Mouse (Mus musculus) macrophage (primary cell): ENCODE measurements around the gene Prss30. TPM values are rescaled to one million over a fixed set of nuclear protein-coding genes. Genes with fewer than 3 reads are reported as not detected.
A peak's percentile ranks its signal among the peaks of the same experiment; 100 is the strongest.

Experiments
- H3K27ac ChIP-seq: fragments of 350-480 bp; formaldehyde crosslinking; 2 replicates; pipeline ENCODE4 v1.9.0; 2021
- H3K36me3 ChIP-seq: fragments of 350-480 bp; formaldehyde crosslinking; 2 replicates; pipeline ENCODE4 v1.9.0; 2021; ENCODE audit errors: inconsistent target
- H3K4me3 ChIP-seq: fragments of 350-480 bp; formaldehyde crosslinking; 2 replicates; pipeline ENCODE4 v1.9.0; 2021; ENCODE audit errors: inconsistent target
- H3K79me2 ChIP-seq: fragments of 350-480 bp; formaldehyde crosslinking; 2 replicates; pipeline ENCODE4 v1.9.0; 2021; ENCODE audit errors: inconsistent target
- WGBS: methylation state at CpG from one replicate; pipeline ENCODE4 v1.1.7; 2026; ENCODE audit warnings: inconsistent platforms; ENCODE audit not compliant: missing documents; 5-methylcytosine and 5-hydroxymethylcytosine counted together
- polyA plus RNA-seq: library from polyadenylated mRNA; stranded (reverse); fragments of 250-400 nt; gene quantifications from 3 replicates; pipeline ENCODE4 v1.2.4, GENCODE M21; 2018; ENCODE audit warnings: inconsistent platforms
- total RNA-seq, 78 experiments: library from RNA; depleted of rRNA; stranded (reverse); fragments of 250-400 nt; gene quantifications; 1 replicate in 9 of 78; 2 replicates in 24 of 78; 3 replicates in 43 of 78; 4 replicates in 2 of 78; pipeline ENCODE4 v1.2.4; 2018; ENCODE audit warnings: inconsistent platforms in 56 of 78

Gene Prss30
- total RNA-seq (2018; cell fraction: chromatin; rRNA removed) = not detected
- total RNA-seq (2018; cell fraction: cytosol; rRNA removed) = under 1 TPM in 3 of 26 experiments, not detected in 23; 0.09 to 0.24 (median 0.12) TPM
- under 1 TPM in 1 of 26 experiments, not detected in 25; 0.51 TPM for total RNA-seq (2018; cell fraction: nucleus; rRNA removed)
- 0.19 to 0.33 TPM in 2 of 3 replicates, not detected in the other for polyA plus RNA-seq

DNA sequence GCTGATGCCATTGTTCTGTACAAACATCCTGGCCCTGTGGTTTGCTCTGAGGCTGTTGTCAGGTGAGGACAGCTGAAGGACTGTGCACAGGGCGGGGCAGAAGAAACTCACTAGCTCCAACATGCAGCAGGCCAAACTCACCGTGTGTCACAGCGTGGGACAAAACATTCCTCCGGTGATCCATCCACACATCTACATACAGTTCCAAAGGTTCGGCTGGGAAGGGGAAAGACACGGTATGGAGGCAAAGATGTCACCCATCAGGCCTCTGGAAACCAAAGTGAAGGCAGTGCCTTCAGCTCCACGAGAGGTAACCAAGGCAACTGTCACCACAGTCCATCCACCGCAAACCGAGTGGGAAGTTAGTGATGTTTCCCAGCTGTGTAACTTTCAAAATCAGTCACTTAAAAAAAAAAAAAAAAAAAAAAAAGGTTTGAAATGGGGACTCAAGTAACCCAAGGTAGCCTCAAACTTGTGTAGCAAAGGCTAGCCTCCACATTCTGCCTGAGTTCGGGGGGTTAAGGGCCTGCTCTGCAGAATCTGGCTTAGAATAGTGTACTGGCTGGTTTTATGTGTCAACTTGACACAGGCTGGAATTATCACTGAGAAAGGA is at the start of gene Prss30:
Gene Prss30 (minus strand): TSS at position 270 of the 613 bp plus-strand sequence.
- Histone ChIP-seq H3K27ac (no peak within 1 kb of the TSS), H3K79me2 (no peaks in the 10 kb centered on the region), H3K36me3 (no peaks in the 10 kb centered on the region), H3K4me3 (no peak within 1 kb of the TSS)
- WGBS = 64% methylated on average over 10 of the region's 10 CpGs

DNA sequence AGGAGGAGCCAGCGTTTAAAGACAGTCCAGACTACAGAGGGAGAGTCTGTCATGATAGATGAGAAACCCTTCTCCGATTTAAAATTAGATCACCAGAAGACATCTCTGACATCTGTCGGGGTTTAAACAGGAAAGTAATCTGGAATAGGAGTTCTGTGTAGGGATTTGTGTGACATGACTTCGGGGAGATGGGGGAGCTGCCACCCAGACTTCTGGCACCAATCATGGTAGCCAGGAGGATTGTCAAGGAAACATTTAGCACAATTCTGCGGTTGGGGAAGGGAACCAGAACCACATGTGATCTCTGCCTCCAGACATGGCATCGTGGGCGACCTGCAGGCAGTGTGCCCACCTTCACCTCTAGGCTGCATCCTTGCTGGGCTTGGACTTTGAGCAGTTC is 49.1 kb upstream of the Prss30 start:
- Histone ChIP-seq H3K36me3 (no peaks in the 10 kb centered on the region), H3K79me2 (no peaks in the 10 kb centered on the region)
- WGBS = 78% methylated on average over 7 of the region's 7 CpGs

DNA sequence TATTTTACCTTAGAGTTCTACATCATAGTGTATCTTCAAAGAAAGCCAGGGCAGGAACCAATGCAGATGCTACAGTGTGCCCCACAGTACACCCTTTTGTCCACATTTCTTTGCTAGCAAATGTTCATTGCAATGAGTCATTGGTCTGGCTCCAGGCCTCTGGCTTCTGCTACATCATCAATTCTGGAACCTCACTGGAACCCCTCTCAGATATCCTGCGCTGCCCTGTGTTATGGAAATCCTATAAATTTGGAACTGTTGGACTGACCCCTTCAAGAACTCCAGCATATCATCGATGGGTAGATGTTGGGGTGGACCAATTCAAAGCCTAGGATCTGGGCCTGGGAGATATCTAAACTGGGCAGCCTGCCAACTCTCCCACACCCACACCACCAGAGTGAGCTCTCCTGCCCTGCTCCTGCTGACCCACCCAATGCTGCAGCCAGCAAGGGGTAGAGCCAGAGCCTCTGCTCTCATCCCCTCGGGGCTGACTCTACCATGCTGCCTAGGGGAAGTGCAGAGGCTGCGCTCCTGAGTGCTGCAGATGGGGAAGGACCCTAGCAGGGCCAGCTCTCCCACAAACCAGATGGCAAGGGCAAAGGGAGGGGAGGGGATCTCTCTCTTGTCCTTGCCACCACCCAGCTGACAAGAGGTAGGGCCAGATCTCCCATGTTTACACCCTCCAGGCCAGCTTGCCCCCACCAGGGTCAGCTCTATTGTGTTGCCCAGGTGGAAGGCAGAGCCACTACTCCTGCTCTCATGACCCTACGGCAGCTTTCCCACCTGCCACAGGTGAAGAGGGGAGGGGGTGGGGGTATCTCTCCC is 41.2 kb upstream of the Prss30 start:
- H3K27ac ChIP-seq = no peak overlapping the region
- H3K79me2 ChIP-seq = no peaks in the 10 kb centered on the region
- no peak overlapping the region for H3K4me3 ChIP-seq
- WGBS = 59% methylated on average over 4 of the region's 5 CpGs
- H3K36me3 ChIP-seq = no peaks in the 10 kb centered on the region

More for the DNA sequence above, 49.1 kb upstream of the Prss30 start:
- no peak overlapping the region for H3K4me3 ChIP-seq
- no peak overlapping the region for H3K27ac ChIP-seq

DNA sequence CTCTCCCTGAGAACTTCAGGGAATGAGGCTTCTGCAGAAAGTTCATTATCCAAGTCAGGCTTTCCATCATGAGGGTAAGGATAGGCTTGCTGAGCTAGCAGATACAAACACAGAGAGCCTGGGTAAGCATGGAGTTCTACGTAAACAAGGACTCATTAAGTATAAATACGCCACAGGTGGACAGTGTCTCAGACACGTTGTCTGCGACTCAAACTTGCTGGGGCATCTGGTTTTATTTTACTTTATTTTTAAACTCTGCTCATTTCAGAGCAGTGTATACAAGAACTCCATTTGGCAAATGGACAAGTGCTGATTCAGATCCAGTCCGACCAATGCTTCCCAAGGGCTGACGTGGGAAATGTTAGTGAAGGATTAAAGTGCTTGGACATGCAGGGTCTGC is 40.3 kb upstream of the Prss30 start:
- H3K27ac ChIP-seq = no peak overlapping the region
- no peaks in the 10 kb centered on the region for H3K79me2 ChIP-seq
- no peaks in the 10 kb centered on the region for H3K36me3 ChIP-seq
- 95% methylated on average over 6 of the region's 6 CpGs for WGBS
- H3K4me3 ChIP-seq = no peak overlapping the region

DNA sequence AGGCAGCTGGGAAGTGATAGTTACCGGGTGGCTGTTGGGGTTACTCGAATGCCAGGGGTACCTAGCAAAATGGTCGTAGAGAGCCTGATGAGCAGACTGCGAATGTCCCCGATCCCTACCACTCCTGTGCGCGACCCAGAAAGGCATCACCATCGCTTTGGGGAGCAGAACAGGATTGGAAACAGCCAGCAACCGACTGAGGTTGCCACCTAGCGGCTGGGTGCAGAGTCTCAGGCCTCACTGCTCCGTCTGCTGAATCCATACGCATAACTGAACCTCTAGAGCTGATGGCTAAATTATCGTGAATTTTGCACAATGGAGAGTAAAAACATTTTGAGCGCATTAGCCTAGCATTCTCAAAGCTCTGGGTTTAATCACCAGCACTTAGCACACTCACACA is 35.4 kb upstream of the Prss30 start:
- no peak overlapping the region for H3K27ac ChIP-seq
- WGBS = 67% methylated on average over 14 of the region's 14 CpGs

DNA sequence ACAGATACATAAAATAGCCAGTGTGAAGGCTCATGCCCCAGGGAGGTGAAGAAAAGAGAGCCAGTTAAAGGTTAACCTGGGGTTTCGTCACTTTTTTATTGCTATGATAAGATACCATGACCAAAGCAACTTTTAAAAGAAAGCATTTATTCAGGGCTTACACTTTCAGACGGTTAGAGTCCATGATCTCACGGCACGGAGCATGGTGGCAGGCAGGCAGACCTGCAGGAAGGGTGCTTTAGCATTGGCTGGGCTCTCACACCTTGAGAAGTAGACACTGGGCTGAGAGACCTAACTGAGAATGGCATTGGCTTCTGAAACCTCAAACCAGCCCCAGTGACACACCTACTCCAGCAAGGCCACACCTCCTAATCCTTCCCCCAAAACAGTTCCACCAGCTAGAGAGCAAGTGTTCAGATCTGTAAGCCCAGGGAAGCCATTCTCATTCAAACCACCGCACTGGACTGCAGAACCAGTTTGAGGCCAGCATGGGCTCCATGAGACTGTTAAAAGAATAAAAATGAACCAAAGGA is 34.1 kb upstream of the Prss30 start:
- 97% methylated on average over 5 of the region's 5 CpGs for WGBS
- no peaks in the 10 kb centered on the region for H3K79me2 ChIP-seq
- H3K27ac ChIP-seq = no peak overlapping the region
- H3K4me3 ChIP-seq = no peak overlapping the region
- H3K36me3 ChIP-seq = no peaks in the 10 kb centered on the region

More for the DNA sequence above, 35.4 kb upstream of the Prss30 start:
- H3K79me2 ChIP-seq = no peaks in the 10 kb centered on the region
- no peaks in the 10 kb centered on the region for H3K36me3 ChIP-seq
- no peak overlapping the region for H3K4me3 ChIP-seq

DNA sequence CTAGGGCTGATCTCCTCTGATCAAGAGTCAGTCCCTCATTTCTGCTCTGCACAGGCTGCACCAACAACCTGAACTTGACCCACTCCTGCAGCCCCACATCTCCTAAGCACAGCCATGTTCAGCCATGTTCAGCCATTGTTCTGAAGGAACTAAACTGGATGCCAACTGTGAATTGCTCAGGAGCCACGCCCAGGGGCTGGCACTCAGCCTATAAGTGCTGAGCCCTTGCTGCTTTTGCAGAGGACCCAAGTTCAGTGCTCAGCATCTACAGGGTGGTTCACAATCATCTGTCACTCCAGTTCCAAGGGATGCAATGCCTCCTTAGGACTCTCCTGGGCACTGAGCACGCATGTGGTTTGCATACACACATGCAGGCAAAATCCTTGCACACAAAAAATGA is 32.6 kb upstream of the Prss30 start:
- WGBS = 83% methylated on average over 2 of the region's 2 CpGs
- no peaks in the 10 kb centered on the region for H3K36me3 ChIP-seq
- H3K27ac ChIP-seq = no peak overlapping the region
- no peak overlapping the region for H3K4me3 ChIP-seq
- no peaks in the 10 kb centered on the region for H3K79me2 ChIP-seq

DNA sequence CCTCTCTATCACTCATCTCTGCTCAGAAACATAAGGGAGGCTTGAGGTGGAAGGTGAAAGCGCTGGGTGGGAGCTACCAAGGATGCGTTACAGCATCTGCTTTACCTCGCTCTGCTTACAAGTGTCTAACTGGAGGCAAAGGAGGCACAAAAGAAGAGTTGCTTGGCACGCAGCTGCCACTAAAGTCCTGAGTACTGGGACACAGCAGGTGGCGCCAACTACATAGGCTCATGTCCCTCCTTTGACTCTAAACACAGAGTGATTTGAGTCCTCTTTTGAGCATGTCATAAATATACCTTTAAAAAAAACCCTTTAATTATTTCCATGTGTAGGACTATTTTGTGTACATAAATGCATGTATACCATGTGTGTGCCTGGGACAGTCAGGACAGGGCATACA is 29.3 kb upstream of the Prss30 start:
- WGBS = 90% methylated on average over 5 of the region's 5 CpGs
- H3K36me3 ChIP-seq = no peaks in the 10 kb centered on the region
- no peak overlapping the region for H3K4me3 ChIP-seq
- H3K27ac ChIP-seq = no peak overlapping the region
- no peaks in the 10 kb centered on the region for H3K79me2 ChIP-seq

DNA sequence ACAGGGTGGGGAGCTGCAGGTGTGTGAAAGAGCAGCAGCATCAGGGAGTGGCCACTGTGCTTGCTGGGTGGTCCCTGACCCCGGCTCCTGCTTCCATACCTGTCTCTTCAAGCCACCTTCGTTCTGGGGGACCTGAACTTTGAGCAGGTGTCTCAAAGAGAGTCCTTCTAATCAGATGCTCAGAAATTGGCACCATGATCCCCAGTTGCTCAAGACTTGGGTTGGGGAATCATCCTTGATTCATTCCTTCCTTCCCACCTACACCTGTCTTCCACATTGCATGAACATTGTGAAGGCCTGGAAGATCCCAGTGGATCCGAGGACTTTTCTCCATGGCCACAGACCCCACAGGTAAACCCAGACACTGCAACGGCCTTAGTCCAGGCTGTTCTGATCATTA is 27.7 kb upstream of the Prss30 start:
- WGBS = 97% methylated on average over 3 of the region's 4 CpGs
- no peak overlapping the region for H3K4me3 ChIP-seq
- H3K27ac ChIP-seq = peak overlapping the region; percentile 97
- H3K79me2 ChIP-seq = no peaks in the 10 kb centered on the region
- H3K36me3 ChIP-seq = no peaks in the 10 kb centered on the region

DNA sequence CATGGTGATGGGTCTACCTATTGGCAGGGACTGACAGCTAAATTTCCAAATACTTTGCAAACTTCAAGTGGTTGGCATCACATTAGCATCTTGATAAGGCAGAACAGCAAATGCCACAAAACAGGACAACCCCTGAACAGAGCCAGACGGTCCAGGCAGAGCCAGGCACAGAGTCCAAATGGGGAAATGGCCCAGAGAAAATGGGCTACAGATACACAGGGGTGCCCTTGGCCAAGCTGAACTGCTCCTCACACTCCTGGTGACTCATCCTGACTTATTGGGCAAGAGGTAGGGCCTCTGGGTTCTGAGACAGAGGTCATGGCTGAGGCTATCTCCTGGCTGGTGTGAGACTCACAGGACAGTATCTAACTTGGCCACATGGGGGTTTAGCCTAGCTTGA is 27.0 kb upstream of the Prss30 start:
- H3K27ac ChIP-seq = peak overlapping the region; percentile 97
- H3K4me3 ChIP-seq = no peak overlapping the region
- WGBS = 0% methylated on average over 1 of the region's 1 CpGs

DNA sequence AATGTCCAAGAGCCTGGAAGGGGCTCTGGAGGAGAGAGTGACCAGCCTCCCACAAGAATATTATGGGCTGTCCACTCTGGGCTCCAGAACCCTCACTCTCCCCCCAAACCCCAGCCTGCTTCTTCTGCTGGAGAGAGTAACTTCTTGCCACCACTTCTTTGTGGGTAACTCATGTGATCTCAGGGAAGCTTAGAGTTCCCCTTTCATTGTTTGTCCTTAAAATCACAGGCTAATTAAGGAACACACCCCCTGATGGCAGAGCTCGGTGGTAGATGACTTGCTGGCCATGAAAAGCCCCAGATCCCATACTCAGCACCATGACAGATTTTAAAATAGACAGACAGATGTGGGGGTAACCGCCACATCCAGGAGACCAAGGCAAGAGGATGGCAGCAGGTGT is 26.6 kb upstream of the Prss30 start:
- peak overlapping the region; percentile 97 for H3K27ac ChIP-seq
- 7% methylated on average over 2 of the region's 2 CpGs for WGBS

More for the DNA sequence above, 27.0 kb upstream of the Prss30 start:
- H3K36me3 ChIP-seq = no peaks in the 10 kb centered on the region
- no peaks in the 10 kb centered on the region for H3K79me2 ChIP-seq

DNA sequence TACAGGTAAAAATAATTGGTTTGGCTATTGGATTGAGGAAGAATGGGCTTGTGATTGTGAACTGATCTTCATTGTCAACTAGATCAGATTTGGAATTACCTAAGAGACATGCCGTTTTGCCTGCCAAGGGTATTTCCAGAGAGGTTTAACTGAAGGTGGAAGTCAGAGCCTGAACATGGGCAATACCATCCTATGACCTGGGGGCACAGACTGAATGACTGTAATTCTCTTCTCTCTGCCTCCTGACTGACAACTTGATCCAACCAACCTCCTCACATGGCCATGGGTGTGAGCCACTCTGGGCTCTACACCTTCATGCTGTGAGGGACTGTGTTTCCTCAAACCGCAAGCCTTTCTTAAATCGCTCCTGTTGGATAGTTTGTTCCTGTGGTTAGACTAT is 24.7 kb upstream of the Prss30 start:
- 93% methylated on average over 3 of the region's 3 CpGs for WGBS
- no peak overlapping the region; the same call in 1 of the 2 replicates for H3K27ac ChIP-seq
- H3K4me3 ChIP-seq = no peak overlapping the region
- no peaks in the 10 kb centered on the region for H3K36me3 ChIP-seq
- H3K79me2 ChIP-seq = no peaks in the 10 kb centered on the region

More for the DNA sequence above, 26.6 kb upstream of the Prss30 start:
- no peaks in the 10 kb centered on the region for H3K79me2 ChIP-seq
- H3K4me3 ChIP-seq = no peak overlapping the region
- no peaks in the 10 kb centered on the region for H3K36me3 ChIP-seq

DNA sequence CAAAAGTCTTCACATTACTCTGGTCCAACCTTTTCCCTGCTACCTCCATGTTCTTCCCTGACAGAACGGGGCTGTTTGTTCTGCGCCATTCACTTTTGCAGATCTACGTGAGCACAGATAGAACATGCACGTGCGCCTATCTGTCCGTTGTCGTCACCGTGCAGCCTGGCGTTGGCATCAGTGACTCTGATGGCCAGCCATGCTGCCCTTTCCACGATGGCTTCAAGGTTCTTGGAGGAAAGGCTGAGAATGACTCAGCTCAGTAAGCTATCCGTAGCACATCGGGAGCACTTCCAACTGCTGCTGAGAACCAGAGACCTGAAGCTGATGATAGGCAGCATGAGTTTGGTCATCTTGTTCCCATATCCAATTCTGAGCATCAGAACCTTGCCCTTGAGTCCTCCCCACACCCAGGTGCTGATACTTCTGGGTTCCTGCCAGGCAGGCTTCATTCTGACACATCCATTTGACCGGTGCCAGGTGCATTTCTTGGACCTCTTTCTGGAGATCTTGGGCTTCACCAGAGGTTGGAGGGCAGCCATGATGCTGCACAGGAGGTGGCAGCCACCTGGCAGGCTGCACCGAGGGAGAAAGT is 23.8 kb upstream of the Prss30 start:
- Histone ChIP-seq H3K27ac (no peak overlapping the region), H3K4me3 (no peak overlapping the region), H3K36me3 (no peaks in the 10 kb centered on the region), H3K79me2 (no peaks in the 10 kb centered on the region)
- WGBS = 92% methylated on average over 14 of the region's 14 CpGs

DNA sequence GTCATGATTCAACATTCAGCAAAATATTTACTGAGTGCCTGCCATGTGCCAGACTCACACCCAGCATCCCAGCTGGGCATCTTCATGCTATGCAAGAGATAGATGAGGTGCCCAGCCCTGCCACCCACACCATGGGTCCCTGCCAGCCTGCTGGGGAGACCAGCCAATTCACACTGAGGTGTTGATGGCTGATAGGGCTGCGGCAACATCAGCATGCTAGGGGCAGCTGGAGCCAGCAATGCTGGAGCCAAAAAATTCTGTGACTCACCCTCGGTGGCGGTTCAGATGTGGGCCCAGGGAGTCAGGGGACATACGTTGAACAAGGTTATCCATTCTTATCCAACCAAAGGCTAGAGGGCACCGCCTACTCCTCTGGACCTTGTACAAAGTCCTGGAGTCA is 20.0 kb upstream of the Prss30 start:
- WGBS = 80% methylated on average over 5 of the region's 5 CpGs
- no peaks in the 10 kb centered on the region for H3K36me3 ChIP-seq
- no peak overlapping the region for H3K27ac ChIP-seq
- no peaks in the 10 kb centered on the region for H3K79me2 ChIP-seq
- H3K4me3 ChIP-seq = no peak overlapping the region
